Mouse (Mus musculus) CH12.LX (cell line): Measurements from ENCODE around the gene 1700069L16Rik. TPM values are rescaled to one million over a fixed set of nuclear protein-coding genes. Genes with fewer than 3 reads are reported as not detected.

ENCODE experiments used
- DNase-seq: peaks from one replicate; pipeline ENCODE4 v3.0.0-alpha.2; 2013; ENCODE audit errors: extremely low read depth
- H3K27ac ChIP-seq: 2 replicates; pipeline ENCODE4 v1.5.1; 2012; ENCODE audit warnings: low read depth, mild to moderate bottlenecking, control low read depth, moderate library complexity; ENCODE audit not compliant: insufficient read depth
- H3K27me3 ChIP-seq: replicated peaks from 2 replicates; pipeline ENCODE3; 2012; ENCODE audit warnings: inconsistent platforms
- H3K36me3 ChIP-seq, 2 experiments: replicated peaks in 1 of 2; 2 replicates each; pipeline versions ENCODE3 to v1.6.1; 2012; ENCODE audit warnings: inconsistent platforms in 1 of 2, low read length in 1 of 2, mild to moderate bottlenecking in 1 of 2, mixed read lengths in 1 of 2, moderate library complexity in 1 of 2; ENCODE audit not compliant: control insufficient read depth in 1 of 2, insufficient read depth in 1 of 2
- H3K4me1 ChIP-seq, 2 experiments: 2 replicates each; pipeline ENCODE4 v1.6.1; 2012; ENCODE audit warnings: inconsistent platforms in 1 of 2, moderate library complexity in 1 of 2; ENCODE audit not compliant: insufficient read depth in 2 of 2, control insufficient read depth in 1 of 2
- H3K4me2 ChIP-seq: 2 replicates; pipeline ENCODE4 v1.6.1; 2012; ENCODE audit warnings: low read depth, mild to moderate bottlenecking, control low read depth; ENCODE audit not compliant: poor library complexity, insufficient read depth, severe bottlenecking
- H3K4me3 ChIP-seq, 3 experiments: fragments of 150-350 bp in 1 of 3; sonication (generic) in 1 of 3; replicated peaks in 1 of 3; 2 replicates each; pipeline versions ENCODE3 to v1.5.1; 2011 to 2012; ENCODE audit warnings: low read depth in 2 of 3, low read length in 2 of 3, mild to moderate bottlenecking in 2 of 3, moderate library complexity in 2 of 3, control low read depth in 1 of 3, improper control_type of control experiment in 1 of 3, inconsistent platforms in 1 of 3, mixed read lengths in 1 of 3; ENCODE audit not compliant: poor library complexity in 1 of 3
- H3K79me2 ChIP-seq: replicated peaks from 2 replicates; pipeline ENCODE4 v1.6.1; 2012; ENCODE audit warnings: mild to moderate bottlenecking, moderate library complexity; ENCODE audit not compliant: control insufficient read depth, poor library complexity, insufficient read depth, severe bottlenecking; ENCODE audit errors: extremely low read depth
- H3K9ac ChIP-seq: 2 replicates; pipeline ENCODE4 v1.6.1; 2012; ENCODE audit warnings: low read depth, mild to moderate bottlenecking, control low read depth, moderate library complexity; ENCODE audit not compliant: insufficient read depth
- H3K9me3 ChIP-seq: replicated peaks from 2 replicates; pipeline ENCODE3; 2012; ENCODE audit warnings: low read length, inconsistent platforms, mixed read lengths
- BHLHE40 ChIP-seq: IDR thresholded peaks from 2 replicates; pipeline ENCODE4 v1.6.1; 2011; ENCODE audit warnings: mild to moderate bottlenecking, low read depth, low read length, improper control_type of control experiment
- CHD1 ChIP-seq: IDR thresholded peaks from 2 replicates; pipeline ENCODE4 v1.6.1; 2012; ENCODE audit warnings: low read depth, low read length, improper control_type of control experiment, inconsistent platforms
- E2F4 ChIP-seq: IDR thresholded peaks from 2 replicates; pipeline ENCODE4 v1.6.1; 2011; ENCODE audit warnings: low read depth, low read length, improper control_type of control experiment; ENCODE audit not compliant: insufficient replicate concordance
- ELF1 ChIP-seq: IDR thresholded peaks from 2 replicates; pipeline ENCODE4 v1.6.1; 2014; ENCODE audit warnings: low read depth, mild to moderate bottlenecking, inconsistent platforms, low read length, improper control_type of control experiment
- EP300 ChIP-seq: IDR thresholded peaks from 2 replicates; pipeline ENCODE4 v1.6.1; 2011; ENCODE audit warnings: low read length, improper control_type of control experiment
- GABPA ChIP-seq: IDR thresholded peaks from 2 replicates; pipeline ENCODE4 v1.6.1; 2012; ENCODE audit warnings: low read depth, low read length, improper control_type of control experiment, inconsistent platforms; ENCODE audit not compliant: insufficient replicate concordance
- IRF4 ChIP-seq: IDR thresholded peaks from 2 replicates; pipeline ENCODE4 v1.6.1; 2014; ENCODE audit warnings: low read depth, mild to moderate bottlenecking, inconsistent platforms, low read length, improper control_type of control experiment
- JUND ChIP-seq: conservative IDR thresholded peaks from 2 replicates; pipeline ENCODE4 v1.6.1; 2011; ENCODE audit warnings: low read depth, low read length, improper control_type of control experiment
- KAT2A ChIP-seq: IDR thresholded peaks from 2 replicates; pipeline ENCODE4 v1.6.1; 2012; ENCODE audit warnings: low read length, improper control_type of control experiment, inconsistent platforms; ENCODE audit not compliant: insufficient replicate concordance
- MAFK ChIP-seq: IDR thresholded peaks from 2 replicates; pipeline ENCODE4 v1.6.1; 2011; ENCODE audit warnings: low read length, improper control_type of control experiment; ENCODE audit not compliant: insufficient replicate concordance
- MAX ChIP-seq: IDR thresholded peaks from 2 replicates; pipeline ENCODE4 v1.6.1; 2011; ENCODE audit warnings: low read length, improper control_type of control experiment
- MAZ ChIP-seq: IDR thresholded peaks from 2 replicates; pipeline ENCODE4 v1.6.1; 2012; ENCODE audit warnings: low read depth, mild to moderate bottlenecking, inconsistent platforms, low read length, improper control_type of control experiment, moderate library complexity
- MEF2A ChIP-seq: IDR thresholded peaks from 2 replicates; pipeline ENCODE4 v1.6.1; 2014; ENCODE audit warnings: low read depth, mild to moderate bottlenecking, inconsistent platforms, low read length, improper control_type of control experiment, borderline replicate concordance
- MXI1 ChIP-seq: IDR thresholded peaks from 2 replicates; pipeline ENCODE4 v1.6.1; 2011; ENCODE audit warnings: mild to moderate bottlenecking, low read depth, low read length, improper control_type of control experiment
- NELFE ChIP-seq: IDR thresholded peaks from 2 replicates; pipeline ENCODE4 v1.6.1; 2011; ENCODE audit warnings: low read depth, low read length, improper control_type of control experiment
- POLR2A ChIP-seq: IDR thresholded peaks from 2 replicates; pipeline ENCODE4 v1.6.1; 2011; ENCODE audit warnings: low read depth, mild to moderate bottlenecking, improper control_type of control experiment, low read length
- RAD21 ChIP-seq: IDR thresholded peaks from 2 replicates; pipeline ENCODE4 v1.6.1; 2011; ENCODE audit warnings: low read depth, mild to moderate bottlenecking, low read length, improper control_type of control experiment, moderate library complexity
- RCOR1 ChIP-seq: conservative IDR thresholded peaks from 2 replicates; pipeline ENCODE4 v1.6.1; 2012; ENCODE audit warnings: low read depth, mild to moderate bottlenecking, inconsistent platforms, low read length, improper control_type of control experiment
- SIN3A ChIP-seq: IDR thresholded peaks from 2 replicates; pipeline ENCODE4 v1.6.1; 2012; ENCODE audit warnings: low read length, improper control_type of control experiment, inconsistent platforms
- SMC3 ChIP-seq: IDR thresholded peaks from 2 replicates; pipeline ENCODE4 v1.6.1; 2011; ENCODE audit warnings: low read depth, low read length, improper control_type of control experiment
- TBP ChIP-seq: conservative IDR thresholded peaks from 2 replicates; pipeline ENCODE4 v1.6.1; 2011; ENCODE audit warnings: low read depth, low read length, improper control_type of control experiment
- TCF12 ChIP-seq: IDR thresholded peaks from 2 replicates; pipeline ENCODE4 v1.6.1; 2014; ENCODE audit warnings: low read depth, mild to moderate bottlenecking, inconsistent platforms, low read length, improper control_type of control experiment
- UBTF ChIP-seq: IDR thresholded peaks from 2 replicates; pipeline ENCODE4 v1.6.1; 2012; ENCODE audit warnings: low read depth, mild to moderate bottlenecking, inconsistent platforms, low read length, improper control_type of control experiment, moderate library complexity
- USF2 ChIP-seq: conservative IDR thresholded peaks from 2 replicates; pipeline ENCODE4 v1.6.1; 2011; ENCODE audit warnings: low read depth, low read length, improper control_type of control experiment
- ZC3H11A ChIP-seq: IDR thresholded peaks from 2 replicates; pipeline ENCODE4 v1.6.1; 2012; ENCODE audit warnings: low read depth, mild to moderate bottlenecking, inconsistent platforms, low read length, improper control_type of control experiment
- ZMIZ1 ChIP-seq: IDR thresholded peaks from 2 replicates; pipeline ENCODE4 v1.6.1; 2012; ENCODE audit warnings: low read depth, mild to moderate bottlenecking, inconsistent platforms, low read length, improper control_type of control experiment
- ZNF384 ChIP-seq: IDR thresholded peaks from 2 replicates; pipeline ENCODE4 v1.6.1; 2012; ENCODE audit warnings: low read depth, low read length, improper control_type of control experiment, inconsistent platforms
- dilution Hi-C: fragments of 300-500 bp; cut with MboI; formaldehyde crosslinking; loops from 2 replicates; pipeline ENCODE4 v1.14.3; 2020; ENCODE audit warnings: low sequenced_read_pairs; ENCODE audit not compliant: extremely low pct_unique_long_range_greater_than_20kb, extremely low pct_ligation_motif_present
- in situ Hi-C: fragments of 300-500 bp; cut with MboI; formaldehyde crosslinking; loops from 3 replicates; pipeline ENCODE4 v1.14.3; 2019; ENCODE audit warnings: low sequenced_read_pairs, low pct_ligation_motif_present, low pct_unique_long_range_greater_than_20kb, mixed read lengths
- polyA plus RNA-seq: library from polyadenylated mRNA; unstranded; fragments of >175 nt; gene quantifications from 2 replicates; pipeline ENCODE4 v1.2.1, GENCODE M21; 2012; ENCODE audit warnings: low read depth; ENCODE audit not compliant: insufficient read length
- total RNA-seq, 2 experiments: library from RNA; depleted of rRNA; stranded (reverse); fragments of 300-350 nt in 1 of 2; fragments of >200 nt in 1 of 2; gene quantifications; 2 replicates each; pipeline ENCODE4 v1.2.3; 2012 to 2014

1700069L16Rik gene
- total and polyA plus RNA-seq, 3 experiments = not detected

DNA sequence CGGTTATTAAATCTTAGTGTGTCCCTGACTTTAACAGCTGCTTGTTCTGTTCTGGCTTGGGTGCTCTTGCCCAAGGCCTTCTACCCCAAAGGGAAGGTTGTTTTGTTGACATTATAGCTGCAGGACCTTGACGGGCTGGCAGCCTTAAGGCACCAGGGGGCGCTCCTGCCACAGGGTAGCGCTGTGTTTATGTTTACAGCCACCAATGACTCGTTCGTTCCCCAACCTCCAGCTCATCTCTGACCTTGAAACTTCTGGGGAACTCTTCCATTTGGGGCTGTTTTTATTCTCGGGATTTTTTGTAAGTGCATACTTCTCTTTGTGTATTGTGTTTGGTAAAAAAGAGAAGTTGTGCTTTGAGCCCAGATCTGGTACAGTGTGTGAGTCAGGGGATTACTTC is 49.1 kb upstream of the 1700069L16Rik start (continued):
- TF ChIP-seq TBP (no peak), MXI1 (peak; percentile 86), E2F4 (no peak), ZC3H11A (peak; percentile 92), CHD1 (no peak), POLR2A (no peak), RAD21 (no peak; the same call in none of the 2 replicates), SMC3 (peak; percentile 100), MAZ (peak; percentile 82), IRF4 (peak; percentile 75), KAT2A (no peak), ZNF384 (peak; percentile 34; the same call in 1 of the 2 replicates), RCOR1 (peak; percentile 74; the same call in 1 of the 2 replicates), UBTF (no peak), MAFK (peak; percentile 41; the same call in 1 of the 2 replicates)

- no peak for DNase-seq
- TF ChIP-seq TBP (no peak), RCOR1 (no peak), USF2 (no peak), POLR2A (no peak), UBTF (peak; percentile 30; the same call in 1 of the 2 replicates), KAT2A (no peak)
- no peaks in the 10 kb centered on the region for H3K9me3 ChIP-seq
- peak overlapping the region; percentile 97 to 100 (median 98) for H3K4me3 ChIP-seq
- peak overlapping the region; percentile 99 for H3K4me2 ChIP-seq
- H3K36me3 ChIP-seq = peaks cover 33 to 48% of the 10 kb centered on the region in 2 experiments
- in situ Hi-C loops = loop anchor here (10.0 kb wide), 1 partner anchor 62 kb away; the partner anchor contains the start of gene Selplg
- H3K9ac ChIP-seq = peak overlapping the region; percentile 84
- peaks cover 48% of the 10 kb centered on the region for H3K79me2 ChIP-seq
- no peaks in the 10 kb centered on the region for H3K27me3 ChIP-seq
- H3K4me1 ChIP-seq = peaks cover 44 to 65% of the 10 kb centered on the region in 2 experiments
- peak overlapping the region; percentile 18 for H3K27ac ChIP-seq
- dilution Hi-C loops = no loop called here
These were observed 48.4 kb upstream of the 1700069L16Rik start for GRCm38 (mm10) chr5:113772905-113773519.

GRCm38 (mm10) chr5:113772450-113772895 is 47.9 kb upstream of the 1700069L16Rik start, which contains the start of the genes Sart3 and Iscu:
Sart3 (minus strand) TSS chr5:113772510.
Iscu (plus strand) TSS chr5:113772748.
- peaks cover 53% of the 10 kb centered on the region for H3K79me2 ChIP-seq
- peaks cover 38 to 50% of the 10 kb centered on the region in 2 experiments for H3K36me3 ChIP-seq
- H3K4me1 ChIP-seq = peaks cover 42 to 67% of the 10 kb centered on the region in 2 experiments
- no peaks in the 10 kb centered on the region for H3K9me3 ChIP-seq
- H3K27me3 ChIP-seq = no peaks in the 10 kb centered on the region
- peak within 1 kb of the TSS; percentile 82 for H3K27ac ChIP-seq
- H3K9ac ChIP-seq = peak within 1 kb of the TSS; percentile 92
- H3K4me2 ChIP-seq = peak within 1 kb of the TSS; percentile 99
- in situ Hi-C loops = loop anchor here (10.0 kb wide), 1 partner anchor 62 kb away; the partner anchor contains the start of gene Selplg
- peak within 1 kb of the TSS; percentile 98 to 100 (median 98) for H3K4me3 ChIP-seq
- peak; percentile 92 for DNase-seq
- dilution Hi-C loops = no loop called here
- TF ChIP-seq ZC3H11A (no peak), MAX (peak; percentile 98), EP300 (no peak), ZMIZ1 (peak; percentile 56), CHD1 (no peak), RAD21 (no peak), BHLHE40 (peak; percentile 50; the same call in 1 of the 2 replicates), TCF12 (peak; percentile 77), NELFE (peak; percentile 39; the same call in 1 of the 2 replicates), ELF1 (peak; percentile 73), MEF2A (peak; percentile 69), JUND (no peak), MXI1 (peak; percentile 98), POLR2A (peak; percentile 74), E2F4 (peak; percentile 93; the same call in 1 of the 2 replicates), SIN3A (no peak; the same call in none of the 2 replicates), GABPA (peak; percentile 32; the same call in 1 of the 2 replicates), KAT2A (peak; percentile 79; the same call in 1 of the 2 replicates)
